Mouse (Mus musculus) cerebellum, postnatal 36 days (tissue): ENCODE measurements at regions not wholly inside any gene's neighbourhood (a gene's known extent, or its start where the extent isn't known, plus 50 kb on each side); places are given as distances from the start of the nearest gene placed in this dataset.

ENCODE experiments used
- DNase-seq, 2 experiments: peaks; one replicate each; pipeline ENCODE4 v3.0.0; 2021 to 2022; ENCODE audit warnings: mixed read lengths in 2 of 2

DNA sequence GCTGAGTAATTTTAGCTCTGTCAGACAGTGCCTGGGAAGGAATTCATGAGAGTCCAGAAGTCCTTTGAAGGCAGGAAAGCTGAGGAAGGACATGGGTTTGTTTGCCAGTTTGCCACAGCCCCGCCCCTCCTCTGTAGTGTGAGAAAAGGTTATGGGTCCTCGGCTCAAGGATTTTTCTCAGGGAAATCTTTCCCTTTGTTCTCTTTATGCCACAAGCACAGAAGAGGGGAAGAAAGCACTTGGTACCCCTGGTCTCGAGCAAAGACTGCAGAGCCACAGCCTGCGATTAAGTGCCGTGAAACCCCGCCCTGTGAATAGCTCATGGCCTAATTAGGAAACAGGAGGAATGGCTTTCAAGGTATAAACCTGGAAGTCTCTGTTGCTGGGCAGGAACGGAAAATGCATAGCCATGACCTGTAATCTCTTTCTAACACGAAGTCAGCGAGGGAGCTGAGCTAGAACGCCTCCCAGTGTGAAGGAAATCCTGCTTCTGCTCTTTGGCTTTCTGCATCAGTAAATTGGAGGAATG is 166.1 kb upstream of the Tars start:
- DNase-seq = no peak

GRCm38 (mm10) chr15:11552568-11552967 is 153.1 kb upstream of the Tars start:
- DNase-seq = no peak

DNA sequence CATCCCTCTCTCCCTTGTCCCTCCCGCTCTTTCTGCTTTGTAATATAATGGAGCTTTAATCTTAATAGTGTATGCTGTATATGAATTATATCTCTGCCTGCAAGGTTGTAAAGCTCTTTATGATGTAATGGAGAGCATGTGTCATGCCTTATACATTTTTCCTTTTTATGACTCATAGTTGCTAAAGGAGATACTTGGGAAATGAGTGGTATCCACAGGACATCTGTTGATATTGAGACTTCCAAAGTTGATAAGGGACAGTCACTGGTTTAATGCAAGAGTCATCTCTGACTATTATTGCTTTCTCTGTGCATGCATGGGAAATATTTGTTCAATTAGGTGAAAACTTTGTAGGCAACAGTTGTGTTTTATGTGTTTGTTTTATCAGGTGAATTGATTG is 152.6 kb upstream of the Tars start:
- DNase-seq = no peak

DNA sequence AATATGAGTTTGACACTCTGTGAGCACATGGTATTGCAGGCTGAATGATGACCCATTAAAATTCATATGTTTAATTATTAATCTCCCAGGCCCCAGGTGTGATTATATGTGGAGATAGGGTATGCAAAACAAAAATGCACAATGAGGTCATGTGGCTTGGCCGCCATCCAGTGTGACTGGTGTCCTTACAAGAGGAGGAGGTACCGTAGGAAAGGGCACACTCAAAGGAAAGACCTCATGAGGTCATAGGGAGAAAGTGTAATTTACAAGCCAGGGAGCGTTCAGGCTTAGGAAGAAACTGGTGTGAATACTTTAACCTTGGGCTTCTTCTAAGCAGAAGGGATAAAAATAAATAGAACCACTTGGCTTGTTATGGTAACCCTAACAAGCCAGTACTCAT is 140.0 kb upstream of the Tars start:
- no peak for DNase-seq

GRCm38 (mm10) chr15:11536076-11536620 is 136.7 kb upstream of the Tars start:
- DNase-seq = no peak

- DNase-seq = no peak
Observed at GRCm38 (mm10) chr15:11534404-11535251, 135.2 kb upstream of the Tars start.

- no peak for DNase-seq
Observed at GRCm38 (mm10) chr15:11533616-11534015, 134.2 kb upstream of the Tars start.

DNA sequence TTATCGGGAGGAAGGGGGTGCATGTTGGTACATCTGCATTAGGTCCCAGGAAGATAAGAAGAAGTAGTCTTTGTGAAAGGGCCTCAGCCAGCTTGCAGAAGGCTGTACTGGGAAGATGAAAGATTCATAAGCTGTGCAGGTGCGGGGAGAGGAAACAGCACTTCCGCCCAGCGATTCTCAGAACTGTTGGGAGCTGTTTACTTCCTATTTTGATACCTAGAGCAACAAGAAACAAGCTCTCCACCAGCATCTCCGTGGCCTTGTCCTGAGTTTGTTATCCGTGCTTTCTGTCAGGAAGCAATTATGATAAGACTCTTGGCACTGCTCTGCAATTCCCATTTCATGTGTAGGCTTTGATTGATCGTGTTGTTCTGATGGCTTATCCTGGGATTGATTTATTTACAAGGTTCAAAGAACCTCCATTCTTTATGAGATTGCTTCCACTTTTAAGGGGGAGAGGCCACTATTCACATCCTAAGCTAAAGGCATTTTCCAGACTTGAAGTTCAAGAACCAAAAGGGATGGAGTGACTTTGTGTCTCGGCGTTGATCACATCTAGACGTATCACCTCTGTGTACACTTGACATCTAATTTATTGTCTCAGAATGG is 133.6 kb upstream of the Tars start:
- DNase-seq = no peak

DNA sequence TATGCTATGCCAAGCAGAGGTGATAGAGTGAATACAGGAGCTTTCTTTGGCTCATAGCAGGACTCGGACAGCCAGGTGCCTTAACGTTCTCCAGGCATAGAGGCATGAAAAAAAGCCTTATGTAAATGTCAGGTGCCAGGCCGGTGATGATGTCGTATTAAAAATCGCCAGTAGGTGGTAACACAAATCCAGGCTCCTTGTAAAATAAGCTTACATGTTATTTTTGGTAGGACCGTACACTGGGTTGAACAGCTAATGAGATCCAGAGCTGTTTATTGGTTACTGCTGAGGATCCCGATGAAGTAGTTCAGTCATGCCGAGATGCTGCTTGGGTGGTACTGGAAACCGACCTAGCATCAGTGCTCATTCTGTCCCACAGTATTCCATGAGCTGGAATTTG is 133.1 kb upstream of the Tars start:
- no peak for DNase-seq

- no peak for DNase-seq
Observed at GRCm38 (mm10) chr15:11529819-11530810, 130.7 kb upstream of the Tars start.

GRCm38 (mm10) chr15:11524337-11525106 is 125.1 kb upstream of the Tars start:
- DNase-seq = no peak

- DNase-seq = no peak
Observed at GRCm38 (mm10) chr15:11518565-11518964, 119.1 kb upstream of the Tars start.

DNA sequence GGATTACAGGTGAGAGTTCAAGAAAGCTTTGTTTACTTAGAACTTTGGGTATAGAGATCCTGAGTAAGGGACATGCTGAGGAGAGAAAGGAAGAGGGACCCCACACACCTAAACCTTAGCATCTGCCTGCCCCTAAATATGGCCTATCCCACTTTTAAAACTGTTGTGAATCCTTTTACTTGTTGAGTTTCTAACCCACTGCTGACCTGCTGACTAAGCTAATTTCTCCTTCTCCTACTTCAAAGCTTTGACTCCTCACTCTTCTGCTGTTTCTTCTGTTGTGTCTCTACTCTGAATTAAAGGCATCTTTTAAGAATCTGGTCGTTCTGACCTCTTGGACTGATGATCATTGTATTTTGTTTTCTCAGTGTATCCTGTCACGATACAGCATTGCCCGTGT is 118.4 kb upstream of the Tars start:
- no peak for DNase-seq

- DNase-seq = no peak
Observed at GRCm38 (mm10) chr15:11505076-11505639, 105.7 kb upstream of the Tars start.

DNA sequence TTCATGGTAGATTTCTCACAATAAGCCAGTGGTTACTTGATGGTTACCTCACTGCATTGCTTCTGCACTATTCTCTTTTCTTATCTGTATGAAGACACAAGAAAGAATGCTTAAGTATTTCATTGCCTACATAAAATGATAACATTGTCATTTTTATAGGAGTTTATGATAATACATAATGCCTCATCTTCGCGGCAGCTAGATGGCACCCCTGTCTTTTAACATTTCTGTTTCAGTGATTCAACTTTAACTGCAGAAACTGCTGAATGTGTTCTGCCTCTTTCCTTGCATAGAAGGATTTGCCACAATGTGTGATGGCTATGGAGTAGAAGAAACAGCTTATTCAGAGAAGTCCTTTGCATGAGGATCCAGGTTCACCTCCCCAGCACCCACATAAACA is 97.0 kb upstream of the Tars start:
- DNase-seq = no peak

DNA sequence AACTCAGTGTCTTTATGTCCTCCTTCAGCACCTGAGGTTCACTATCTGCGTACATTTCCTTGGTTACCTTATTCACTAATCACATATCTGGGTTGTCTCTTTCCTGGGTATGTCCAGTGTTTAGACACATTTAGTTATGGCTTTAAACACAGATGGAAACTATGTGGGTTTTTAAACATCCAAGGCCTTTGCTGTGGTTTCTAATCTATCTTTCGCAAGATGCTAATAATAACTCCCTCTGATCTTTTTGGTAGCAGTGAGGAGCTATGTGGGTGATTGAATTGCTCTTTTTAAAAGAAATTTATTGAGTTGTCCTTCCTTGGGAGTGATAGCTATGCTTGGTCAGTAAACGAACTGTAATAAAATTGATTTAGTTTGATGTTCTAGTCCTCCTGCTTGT is 89.7 kb upstream of the Tars start:
- DNase-seq = no peak

- DNase-seq = no peak
Observed at GRCm38 (mm10) chr15:11487268-11487783, 87.9 kb upstream of the Tars start.

DNA sequence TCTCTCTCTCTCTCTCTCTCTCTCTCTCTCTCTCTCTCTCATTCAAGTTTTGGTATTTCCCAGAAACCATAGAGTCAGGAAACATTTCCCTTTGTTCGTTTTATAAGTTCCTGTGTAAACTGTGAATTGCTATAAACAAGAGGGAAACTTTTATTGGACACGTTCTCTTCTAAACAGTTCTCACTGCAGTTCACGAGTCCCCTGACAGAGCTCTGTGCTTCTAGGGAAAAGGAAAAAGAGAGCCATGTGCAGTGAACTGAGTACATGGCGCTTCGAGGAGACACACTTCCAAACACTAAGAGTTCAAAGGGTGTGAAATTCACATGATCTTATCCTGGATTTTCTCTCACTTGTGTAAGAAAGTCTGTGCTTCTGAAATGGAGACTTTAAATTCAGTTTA is 84.5 kb upstream of the Tars start:
- DNase-seq = no peak

DNA sequence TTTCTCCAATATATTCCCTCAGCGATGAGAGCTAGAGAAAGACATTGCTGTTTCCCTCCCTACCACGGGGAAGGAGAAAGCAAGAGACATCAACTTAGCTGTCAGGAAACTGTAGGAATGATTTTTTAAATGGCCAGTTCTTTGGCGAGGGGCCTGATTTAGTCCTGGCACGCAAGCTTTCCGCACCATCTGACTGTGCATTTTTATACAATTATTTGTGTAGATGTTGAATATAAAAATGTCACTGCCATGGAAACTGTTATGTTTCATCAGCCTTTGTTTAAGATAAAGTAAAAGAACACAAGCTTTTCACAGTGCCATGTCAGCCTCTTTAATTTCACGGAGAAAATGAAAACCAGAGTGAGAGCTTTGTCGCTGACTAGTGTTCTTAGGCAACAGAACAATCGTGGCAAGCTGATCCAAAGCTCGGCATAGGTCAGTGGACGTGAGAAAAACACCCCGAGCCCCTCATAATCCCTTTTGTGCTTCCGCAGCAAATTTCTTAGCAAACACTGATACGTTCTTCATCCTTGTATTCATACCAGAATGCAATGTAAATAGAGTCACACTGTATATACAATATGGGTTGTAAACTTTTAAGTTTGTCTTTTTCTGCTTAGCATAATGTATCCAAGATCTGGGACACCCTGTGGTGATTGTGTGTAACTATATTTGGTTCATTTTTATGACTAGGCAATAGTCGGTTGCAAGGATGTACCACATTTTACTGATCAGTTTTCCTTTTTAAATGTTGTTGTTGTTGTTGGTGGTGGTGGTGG is 79.9 kb upstream of the Tars start:
- DNase-seq = no peak

DNA sequence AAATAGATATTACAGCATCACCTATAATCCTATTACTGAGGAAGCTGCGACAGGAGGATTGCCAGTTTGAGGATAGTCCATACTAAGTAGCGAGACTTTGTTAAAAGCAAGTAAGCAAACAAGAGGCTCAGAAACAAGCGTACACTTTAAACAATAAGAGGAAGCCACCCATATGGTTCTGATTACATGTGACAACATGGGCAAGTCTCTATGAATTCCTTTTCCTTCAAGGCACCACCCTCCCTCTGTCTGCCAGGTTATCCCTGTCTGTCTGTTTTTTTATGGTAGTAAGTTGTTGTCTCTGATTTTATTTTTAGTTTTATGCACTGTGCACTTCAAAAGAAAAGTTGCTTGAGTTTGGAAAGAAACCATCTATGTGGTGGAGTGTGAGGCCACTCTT is 76.8 kb upstream of the Tars start:
- no peak for DNase-seq

- no peak for DNase-seq
Observed at GRCm38 (mm10) chr15:11463341-11463740, 63.9 kb upstream of the Tars start.
